Mouse (Mus musculus): Measurements from ENCODE around the gene Zdhhc20. TPM values are rescaled to one million over a fixed set of nuclear protein-coding genes. Genes with fewer than 3 reads are reported as not detected.

Gene Zdhhc20
- polyA plus RNA-seq, 1 experiment from 2014 or later = 69.7 TPM

- no peak overlapping the region for H3K4me2 ChIP-seq (replicated peaks; ENCODE audit: low read depth, low read length)
- H3K9ac ChIP-seq (ENCODE audit: low read depth, low read length) = no peak overlapping the region
- no peaks in the 10 kb centered on the region for H3K9me3 ChIP-seq (ENCODE audit: control insufficient read depth, low read length)
- no peaks in the 10 kb centered on the region for H3K4me1 ChIP-seq (replicated peaks; ENCODE audit: control insufficient read depth, insufficient read depth, low read length)
- no peak overlapping the region for H3K4me3 ChIP-seq (ENCODE audit: low read depth, low read length)
- peaks cover 3% of the 10 kb centered on the region; the same call in 1 of the 2 replicates for H3K36me3 ChIP-seq (ENCODE audit: control insufficient read depth, insufficient read depth, low read length)
- no peaks in the 10 kb centered on the region for H3K27me3 ChIP-seq (ENCODE audit: control insufficient read depth, insufficient read depth, low read length)
- no peak overlapping the region for H3K27ac ChIP-seq (ENCODE audit: low read depth, low read length)
- no peak for DNase-seq (ENCODE audit: low spot score)
- 91% methylated on average over 4 of the region's 4 CpGs for WGBS
- no peak for ATAC-seq (ENCODE audit: low FRiP score)
Observed at GRCm38 (mm10) chr14:57820839-57821238, 69.2 kb downstream of the Zdhhc20 start.

- Histone ChIP-seq H3K4me3 (ENCODE audit: low read depth, low read length) (no peak overlapping the region), H3K4me1 (replicated peaks; ENCODE audit: control insufficient read depth, insufficient read depth, low read length) (no peaks in the 10 kb centered on the region), H3K9me3 (ENCODE audit: control insufficient read depth, low read length) (no peaks in the 10 kb centered on the region), H3K36me3 (ENCODE audit: control insufficient read depth, insufficient read depth, low read length) (peaks cover 5% of the 10 kb centered on the region), H3K27ac (ENCODE audit: low read depth, low read length) (no peak overlapping the region), H3K4me2 (replicated peaks; ENCODE audit: low read depth, low read length) (no peak overlapping the region), H3K9ac (ENCODE audit: low read depth, low read length) (no peak overlapping the region), H3K27me3 (ENCODE audit: control insufficient read depth, insufficient read depth, low read length) (no peaks in the 10 kb centered on the region)
- 96% methylated on average over 5 of the region's 5 CpGs for WGBS
- ATAC-seq (ENCODE audit: low FRiP score) (no peak), DNase-seq (ENCODE audit: low spot score) (no peak)
Observed at GRCm38 (mm10) chr14:57811844-57812243, 78.2 kb downstream of the Zdhhc20 start.

GRCm38 (mm10) chr14:57810886-57811285 lies 79.2 kb downstream of the Zdhhc20 start:
- Histone ChIP-seq H3K4me3 (ENCODE audit: low read depth, low read length) (no peak overlapping the region), H3K9ac (ENCODE audit: low read depth, low read length) (no peak overlapping the region), H3K27me3 (ENCODE audit: control insufficient read depth, insufficient read depth, low read length) (no peaks in the 10 kb centered on the region), H3K36me3 (ENCODE audit: control insufficient read depth, insufficient read depth, low read length) (peaks cover 5% of the 10 kb centered on the region), H3K9me3 (ENCODE audit: control insufficient read depth, low read length) (no peaks in the 10 kb centered on the region), H3K27ac (ENCODE audit: low read depth, low read length) (no peak overlapping the region), H3K4me1 (replicated peaks; ENCODE audit: control insufficient read depth, insufficient read depth, low read length) (no peaks in the 10 kb centered on the region), H3K4me2 (replicated peaks; ENCODE audit: low read depth, low read length) (no peak overlapping the region)
- no peak for ATAC-seq (ENCODE audit: low FRiP score)
- WGBS = 95% methylated on average over 2 of the region's 2 CpGs
- no peak for DNase-seq (ENCODE audit: low spot score)

GRCm38 (mm10) chr14:57808558-57808957 lies 81.5 kb downstream of the Zdhhc20 start:
- H3K36me3 ChIP-seq (ENCODE audit: control insufficient read depth, insufficient read depth, low read length) = no peaks in the 10 kb centered on the region; the same call in 1 of the 2 replicates

GRCm38 (mm10) chr14:57803731-57804130 lies 86.3 kb downstream of the Zdhhc20 start:
- no peak overlapping the region for H3K4me2 ChIP-seq (replicated peaks; ENCODE audit: low read depth, low read length)
- no peak overlapping the region for H3K27ac ChIP-seq (ENCODE audit: low read depth, low read length)
- H3K27me3 ChIP-seq (ENCODE audit: control insufficient read depth, insufficient read depth, low read length) = no peaks in the 10 kb centered on the region
- no peaks in the 10 kb centered on the region for H3K9me3 ChIP-seq (ENCODE audit: control insufficient read depth, low read length)
- no peak overlapping the region for H3K9ac ChIP-seq (ENCODE audit: low read depth, low read length)
- H3K4me3 ChIP-seq (ENCODE audit: low read depth, low read length) = no peak overlapping the region
- peaks cover 5% of the 10 kb centered on the region; the same call in 1 of the 2 replicates for H3K4me1 ChIP-seq (replicated peaks; ENCODE audit: control insufficient read depth, insufficient read depth, low read length)
- DNase-seq (ENCODE audit: low spot score) (no peak), ATAC-seq (ENCODE audit: low FRiP score) (no peak)
- WGBS = 83% methylated on average over 4 of the region's 4 CpGs
- H3K36me3 ChIP-seq (ENCODE audit: control insufficient read depth, insufficient read depth, low read length) = no peaks in the 10 kb centered on the region; the same call in 1 of the 2 replicates

More at GRCm38 (mm10) chr14:57808558-57808957, 81.5 kb downstream of the Zdhhc20 start:
- 82% methylated on average over 5 of the region's 5 CpGs for WGBS
- Histone ChIP-seq H3K27ac (ENCODE audit: low read depth, low read length) (no peak overlapping the region), H3K4me2 (replicated peaks; ENCODE audit: low read depth, low read length) (no peak overlapping the region), H3K4me3 (ENCODE audit: low read depth, low read length) (no peak overlapping the region), H3K27me3 (ENCODE audit: control insufficient read depth, insufficient read depth, low read length) (no peaks in the 10 kb centered on the region), H3K9ac (ENCODE audit: low read depth, low read length) (no peak overlapping the region), H3K9me3 (ENCODE audit: control insufficient read depth, low read length) (no peaks in the 10 kb centered on the region), H3K4me1 (replicated peaks; ENCODE audit: control insufficient read depth, insufficient read depth, low read length) (no peaks in the 10 kb centered on the region)
- no peak for ATAC-seq (ENCODE audit: low FRiP score)
- peak; percentile 43 for DNase-seq (ENCODE audit: low spot score)

GRCm38 (mm10) chr14:57797991-57798931 lies 91.8 kb downstream of the Zdhhc20 start, which contains the start of gene Sap18:
TSS of gene Sap18 (plus strand) at chr14:57798180.
- under 1% methylated on average over 87 of the region's 99 CpGs for WGBS
- ATAC-seq (ENCODE audit: low FRiP score) (peak; percentile 95), DNase-seq (ENCODE audit: low spot score) (peak; percentile 100)
- Histone ChIP-seq H3K4me2 (replicated peaks; ENCODE audit: low read depth, low read length) (peak within 1 kb of the TSS; percentile 72), H3K9ac (ENCODE audit: low read depth, low read length) (peak within 1 kb of the TSS; percentile 80), H3K4me1 (replicated peaks; ENCODE audit: control insufficient read depth, insufficient read depth, low read length) (peaks cover 5% of the 10 kb centered on the region; the same call in 1 of the 2 replicates), H3K4me3 (ENCODE audit: low read depth, low read length) (peak within 1 kb of the TSS; percentile 85), H3K27ac (ENCODE audit: low read depth, low read length) (peak within 1 kb of the TSS; percentile 76), H3K9me3 (ENCODE audit: control insufficient read depth, low read length) (no peaks in the 10 kb centered on the region), H3K27me3 (ENCODE audit: control insufficient read depth, insufficient read depth, low read length) (no peaks in the 10 kb centered on the region), H3K36me3 (ENCODE audit: control insufficient read depth, insufficient read depth, low read length) (no peaks in the 10 kb centered on the region)

DNA sequence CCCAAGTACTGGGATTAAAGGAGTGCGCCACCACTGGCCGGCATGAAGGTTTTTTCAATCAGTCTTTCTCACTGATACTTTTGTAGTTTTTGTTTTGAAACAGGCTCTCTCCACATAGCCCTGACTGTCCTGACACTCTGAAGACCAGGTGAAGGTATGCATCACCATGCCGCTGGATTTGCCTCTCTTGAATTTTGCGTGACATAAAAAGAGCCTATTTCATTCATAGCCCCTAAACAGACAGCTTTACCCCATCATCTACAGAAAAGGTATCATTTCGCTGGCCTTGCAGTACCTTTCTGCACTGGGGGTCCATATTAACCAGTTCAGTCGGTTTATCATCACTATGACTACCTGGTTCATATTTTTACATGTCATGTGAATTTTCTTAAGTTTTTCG lies 92.5 kb downstream of the Zdhhc20 start:
- ATAC-seq (ENCODE audit: low FRiP score) (peak; percentile 72), DNase-seq (ENCODE audit: low spot score) (no peak)
- Histone ChIP-seq H3K9ac (ENCODE audit: low read depth, low read length) (peak overlapping the region; percentile 41), H3K4me3 (ENCODE audit: low read depth, low read length) (peak overlapping the region; percentile 85), H3K4me1 (replicated peaks; ENCODE audit: control insufficient read depth, insufficient read depth, low read length) (peaks cover 5% of the 10 kb centered on the region; the same call in 1 of the 2 replicates), H3K4me2 (replicated peaks; ENCODE audit: low read depth, low read length) (peak overlapping the region; percentile 72), H3K36me3 (ENCODE audit: control insufficient read depth, insufficient read depth, low read length) (no peaks in the 10 kb centered on the region), H3K27ac (ENCODE audit: low read depth, low read length) (no peak overlapping the region), H3K27me3 (ENCODE audit: control insufficient read depth, insufficient read depth, low read length) (no peaks in the 10 kb centered on the region), H3K9me3 (ENCODE audit: control insufficient read depth, low read length) (no peaks in the 10 kb centered on the region)
- WGBS = 9% methylated on average over 7 of the region's 7 CpGs

DNA sequence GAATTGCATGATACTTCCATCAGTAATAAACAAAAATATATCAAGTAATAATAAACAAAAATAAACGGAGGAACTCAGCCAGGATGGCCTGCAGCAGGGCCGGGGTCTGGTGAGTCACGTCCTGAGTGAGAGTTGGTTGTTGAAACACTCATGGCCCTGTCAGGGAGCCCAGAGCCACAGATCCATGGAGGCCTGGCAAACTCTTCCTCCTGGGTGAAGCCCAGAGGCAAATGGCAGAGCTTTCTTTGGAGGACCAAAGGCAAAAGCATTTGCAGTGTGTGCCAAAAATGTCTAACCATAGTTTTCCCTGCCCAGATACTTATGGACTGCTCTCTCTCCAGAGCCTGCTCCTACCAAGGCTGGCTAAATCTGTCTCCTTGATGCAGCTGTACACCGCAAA lies 98.9 kb downstream of the Zdhhc20 start:
- Histone ChIP-seq H3K27me3 (ENCODE audit: control insufficient read depth, insufficient read depth, low read length) (no peaks in the 10 kb centered on the region), H3K27ac (ENCODE audit: low read depth, low read length) (no peak overlapping the region), H3K4me2 (replicated peaks; ENCODE audit: low read depth, low read length) (no peak overlapping the region), H3K9me3 (ENCODE audit: control insufficient read depth, low read length) (no peaks in the 10 kb centered on the region), H3K4me1 (replicated peaks; ENCODE audit: control insufficient read depth, insufficient read depth, low read length) (no peaks in the 10 kb centered on the region), H3K36me3 (ENCODE audit: control insufficient read depth, insufficient read depth, low read length) (no peaks in the 10 kb centered on the region), H3K4me3 (ENCODE audit: low read depth, low read length) (no peak overlapping the region), H3K9ac (ENCODE audit: low read depth, low read length) (no peak overlapping the region)
- ATAC-seq (ENCODE audit: low FRiP score) (no peak), DNase-seq (ENCODE audit: low spot score) (no peak)
- 87% methylated on average over 4 of the region's 4 CpGs for WGBS

Measured in hindbrain, embryonic 11.5 days (tissue).